Mouse (Mus musculus): ENCODE measurements at regions not wholly inside any gene's neighbourhood (a gene's known extent, or its start where the extent isn't known, plus 50 kb on each side); places are given as distances from the start of the nearest gene placed in this dataset.
"Not testable (repeated sequence)": the region's sequence is repeated elsewhere in the genome, so short reads cannot be mapped to it uniquely, and the experiment has no call there.

GRCm38 (mm10) chrX:97141170-97142085 lies 69.0 kb downstream of the Pgr15l start:
- not testable (repeated sequence) for ATAC-seq (ENCODE audit: low read depth); H3K9ac ChIP-seq (ENCODE audit: low read length); H3K4me1 ChIP-seq (replicated peaks; ENCODE audit: control insufficient read depth, insufficient read depth, low read length); H3K27ac ChIP-seq (ENCODE audit: low read length); H3K36me3 ChIP-seq (ENCODE audit: control insufficient read depth, insufficient read depth, low read length); H3K9me3 ChIP-seq (ENCODE audit: control insufficient read depth, low read length); H3K27me3 ChIP-seq (ENCODE audit: control insufficient read depth, insufficient read depth, low read depth, low read length)
- Histone ChIP-seq H3K4me3 (ENCODE audit: low read length) (peak overlapping the region; percentile 19; the same call in 1 of the 2 replicates), H3K4me2 (ENCODE audit: low read depth, low read length) (0 out of 2 replicates have a peak overlapping the region, but pooled peaks have one; percentile 25)
- 45% methylated on average over 16 of the region's 27 CpGs for WGBS

GRCm38 (mm10) chrX:97142237-97142636 lies 69.8 kb downstream of the Pgr15l start:
- H3K27me3 ChIP-seq (ENCODE audit: control insufficient read depth, insufficient read depth, low read depth, low read length): no peaks in the 10 kb centered on the region
- no peak for ATAC-seq (ENCODE audit: low read depth)
- H3K4me3 ChIP-seq (ENCODE audit: low read length): peak overlapping the region; percentile 19; the same call in 1 of the 2 replicates
- no peak overlapping the region for H3K9ac ChIP-seq (ENCODE audit: low read length)
- H3K4me2 ChIP-seq (ENCODE audit: low read depth, low read length): peak overlapping the region; percentile 25; the same call in 1 of the 2 replicates
- no peaks in the 10 kb centered on the region for H3K36me3 ChIP-seq (ENCODE audit: control insufficient read depth, insufficient read depth, low read length)
- no peaks in the 10 kb centered on the region for H3K9me3 ChIP-seq (ENCODE audit: control insufficient read depth, low read length)
- no peaks in the 10 kb centered on the region for H3K4me1 ChIP-seq (replicated peaks; ENCODE audit: control insufficient read depth, insufficient read depth, low read length)
- H3K27ac ChIP-seq (ENCODE audit: low read length): no peak overlapping the region

GRCm38 (mm10) chrX:97156155-97156554 lies 83.8 kb downstream of the Pgr15l start:
- Histone ChIP-seq H3K9me3 (ENCODE audit: control insufficient read depth, low read length) (no peaks in the 10 kb centered on the region), H3K4me1 (replicated peaks; ENCODE audit: control insufficient read depth, insufficient read depth, low read length) (no peaks in the 10 kb centered on the region), H3K9ac (ENCODE audit: low read length) (no peak overlapping the region), H3K4me3 (ENCODE audit: low read length) (no peak overlapping the region), H3K27ac (ENCODE audit: low read length) (no peak overlapping the region), H3K27me3 (ENCODE audit: control insufficient read depth, insufficient read depth, low read depth, low read length) (no peaks in the 10 kb centered on the region), H3K4me2 (ENCODE audit: low read depth, low read length) (no peak overlapping the region), H3K36me3 (ENCODE audit: control insufficient read depth, insufficient read depth, low read length) (no peaks in the 10 kb centered on the region)
- no peak for ATAC-seq (ENCODE audit: low read depth)
- 93% methylated on average over 2 of the region's 2 CpGs for WGBS

Data from lung, embryonic 16.5 days (tissue).